Mouse (Mus musculus): ENCODE results near the gene 1700029I15Rik. TPM values are rescaled to one million over a fixed set of nuclear protein-coding genes. Genes with fewer than 3 reads are reported as not detected.
A peak's percentile ranks its signal among the peaks of the same experiment; 100 is the strongest.

1700029I15Rik gene
- polyA plus RNA-seq, 1 experiment: 4.3 TPM

DNA sequence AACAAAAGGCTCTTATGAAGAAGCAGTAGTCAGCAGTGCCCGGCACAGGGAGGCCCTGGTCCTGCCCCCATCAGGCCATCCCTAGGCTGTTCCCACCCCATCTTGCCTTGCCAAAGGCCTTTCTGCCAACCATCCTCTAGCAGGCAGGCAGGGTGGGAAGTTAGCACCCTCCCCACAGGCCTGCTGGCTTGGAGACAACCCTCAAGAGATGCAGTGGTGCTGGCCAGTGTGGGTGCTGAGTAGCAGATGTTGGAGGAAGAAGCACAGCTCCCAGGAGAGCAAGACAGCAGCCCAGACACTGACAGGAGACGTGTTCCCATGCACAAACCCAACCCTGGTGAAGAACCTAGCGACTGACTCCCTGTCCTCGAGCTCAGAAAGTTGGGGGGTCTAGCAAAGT, 5.3 kb downstream of the 1700029I15Rik start:
- WGBS: 84% methylated on average over 4 of the region's 4 CpGs
- H3K27ac ChIP-seq (ENCODE audit: insufficient read depth, low read depth, low read length): no peak overlapping the region
- TF ChIP-seq POLR2A (IDR thresholded peaks at IDR 0.05; ENCODE audit: low read depth, low read length) (no peak), CTCF (conservative IDR thresholded peaks at IDR 0.05; ENCODE audit: insufficient read depth, insufficient read length, low read depth, low read length) (no peak)
- no peaks in the 10 kb centered on the region; the same call in 1 of the 2 replicates for H3K4me1 ChIP-seq (ENCODE audit: control insufficient read depth, insufficient read depth, low read length)
- no peaks in the 10 kb centered on the region for H3K27me3 ChIP-seq (replicated peaks; ENCODE audit: control insufficient read depth, insufficient read depth, low read length)
- no peak overlapping the region for H3K4me3 ChIP-seq (ENCODE audit: insufficient read depth, low read depth, low read length)
- no peak for DNase-seq
- H3K36me3 ChIP-seq (ENCODE audit: control insufficient read depth, insufficient read depth, low read length): no peaks in the 10 kb centered on the region

- 61% methylated on average over 3 of the region's 3 CpGs for WGBS
- no peak overlapping the region for H3K4me3 ChIP-seq (ENCODE audit: insufficient read depth, low read depth, low read length)
- no peak for TF ChIP-seq POLR2A (IDR thresholded peaks at IDR 0.05; ENCODE audit: low read depth, low read length)
- TF ChIP-seq CTCF (conservative IDR thresholded peaks at IDR 0.05; ENCODE audit: insufficient read depth, insufficient read length, low read depth, low read length): no peak
- no peak overlapping the region for H3K27ac ChIP-seq (ENCODE audit: insufficient read depth, low read depth, low read length)
- DNase-seq: no peak
- no peaks in the 10 kb centered on the region for H3K36me3 ChIP-seq (ENCODE audit: control insufficient read depth, insufficient read depth, low read length)
- no peaks in the 10 kb centered on the region for H3K27me3 ChIP-seq (replicated peaks; ENCODE audit: control insufficient read depth, insufficient read depth, low read length)
- no peaks in the 10 kb centered on the region; the same call in 1 of the 2 replicates for H3K4me1 ChIP-seq (ENCODE audit: control insufficient read depth, insufficient read depth, low read length)
Observed at GRCm38 (mm10) chr2:92388081-92388517, 5.8 kb downstream of the 1700029I15Rik start.

- Histone ChIP-seq H3K36me3 (ENCODE audit: control insufficient read depth, insufficient read depth, low read length) (no peaks in the 10 kb centered on the region), H3K27me3 (replicated peaks; ENCODE audit: control insufficient read depth, insufficient read depth, low read length) (no peaks in the 10 kb centered on the region), H3K27ac (ENCODE audit: insufficient read depth, low read depth, low read length) (peak overlapping the region; percentile 63; the same call in 1 of the 2 replicates), H3K4me3 (ENCODE audit: insufficient read depth, low read depth, low read length) (peak overlapping the region; percentile 68), H3K4me1 (ENCODE audit: control insufficient read depth, insufficient read depth, low read length) (no peaks in the 10 kb centered on the region; the same call in 1 of the 2 replicates)
- TF ChIP-seq CTCF (conservative IDR thresholded peaks at IDR 0.05; ENCODE audit: insufficient read depth, insufficient read length, low read depth, low read length) (no peak), POLR2A (IDR thresholded peaks at IDR 0.05; ENCODE audit: low read depth, low read length) (no peak)
- DNase-seq: peak; percentile 88
- WGBS: 1% methylated on average over 62 of the region's 62 CpGs
Observed at GRCm38 (mm10) chr2:92388891-92389641, 6.7 kb downstream of the 1700029I15Rik start.

- TF ChIP-seq CTCF (conservative IDR thresholded peaks at IDR 0.05; ENCODE audit: insufficient read depth, insufficient read length, low read depth, low read length) (no peak), POLR2A (IDR thresholded peaks at IDR 0.05; ENCODE audit: low read depth, low read length) (no peak)
- Histone ChIP-seq H3K27me3 (replicated peaks; ENCODE audit: control insufficient read depth, insufficient read depth, low read length) (no peaks in the 10 kb centered on the region), H3K4me1 (ENCODE audit: control insufficient read depth, insufficient read depth, low read length) (no peaks in the 10 kb centered on the region; the same call in 1 of the 2 replicates), H3K4me3 (ENCODE audit: insufficient read depth, low read depth, low read length) (peak overlapping the region; percentile 68), H3K27ac (ENCODE audit: insufficient read depth, low read depth, low read length) (peak overlapping the region; percentile 63; the same call in 1 of the 2 replicates), H3K36me3 (ENCODE audit: control insufficient read depth, insufficient read depth, low read length) (no peaks in the 10 kb centered on the region)
- WGBS: 28% methylated on average over 10 of the region's 10 CpGs
- DNase-seq: no peak
Observed at GRCm38 (mm10) chr2:92389645-92390044, 7.3 kb downstream of the 1700029I15Rik start.

- 68% methylated on average over 6 of the region's 6 CpGs for WGBS
- Histone ChIP-seq H3K4me1 (ENCODE audit: control insufficient read depth, insufficient read depth, low read length) (no peaks in the 10 kb centered on the region; the same call in 1 of the 2 replicates), H3K4me3 (ENCODE audit: insufficient read depth, low read depth, low read length) (no peak overlapping the region), H3K36me3 (ENCODE audit: control insufficient read depth, insufficient read depth, low read length) (no peaks in the 10 kb centered on the region), H3K27me3 (replicated peaks; ENCODE audit: control insufficient read depth, insufficient read depth, low read length) (no peaks in the 10 kb centered on the region), H3K27ac (ENCODE audit: insufficient read depth, low read depth, low read length) (no peak overlapping the region)
- TF ChIP-seq CTCF (conservative IDR thresholded peaks at IDR 0.05; ENCODE audit: insufficient read depth, insufficient read length, low read depth, low read length) (no peak), POLR2A (IDR thresholded peaks at IDR 0.05; ENCODE audit: low read depth, low read length) (no peak)
- DNase-seq: peak; percentile 49
Observed at GRCm38 (mm10) chr2:92390206-92390930, 8.0 kb downstream of the 1700029I15Rik start.

DNA sequence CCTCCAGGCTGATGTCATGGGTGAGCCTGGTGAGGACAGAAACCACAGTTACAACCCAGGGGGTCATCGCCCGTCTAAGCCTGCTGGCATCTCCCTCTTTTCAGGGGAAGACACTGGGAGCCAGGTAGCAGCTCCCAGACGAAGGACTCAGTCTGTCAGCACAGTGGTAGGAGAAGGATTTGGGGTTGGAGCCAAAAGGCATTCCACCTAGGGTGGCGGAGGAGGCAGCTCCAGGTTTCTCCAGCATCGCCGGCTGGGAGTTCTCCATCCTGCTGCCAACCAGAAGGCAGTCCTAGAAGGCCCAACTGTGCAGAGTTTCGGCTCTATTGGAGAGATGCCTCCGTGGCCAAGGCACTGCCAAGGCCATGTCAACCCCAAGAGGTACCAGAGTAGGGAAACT, 8.8 kb downstream of the 1700029I15Rik start:
- 85% methylated on average over 8 of the region's 8 CpGs for WGBS

More for the DNA sequence above, 8.8 kb downstream of the 1700029I15Rik start:
- TF ChIP-seq POLR2A (IDR thresholded peaks at IDR 0.05; ENCODE audit: low read depth, low read length): no peak
- TF ChIP-seq CTCF (conservative IDR thresholded peaks at IDR 0.05; ENCODE audit: insufficient read depth, insufficient read length, low read depth, low read length): no peak
- Histone ChIP-seq H3K27me3 (replicated peaks; ENCODE audit: control insufficient read depth, insufficient read depth, low read length) (no peaks in the 10 kb centered on the region), H3K4me3 (ENCODE audit: insufficient read depth, low read depth, low read length) (no peak overlapping the region), H3K4me1 (ENCODE audit: control insufficient read depth, insufficient read depth, low read length) (no peaks in the 10 kb centered on the region; the same call in 1 of the 2 replicates), H3K27ac (ENCODE audit: insufficient read depth, low read depth, low read length) (no peak overlapping the region), H3K36me3 (ENCODE audit: control insufficient read depth, insufficient read depth, low read length) (no peaks in the 10 kb centered on the region)
- no peak for DNase-seq

Data from kidney, adult 2 months (tissue).